Mouse (Mus musculus): Measurements from ENCODE around the gene Rbpjl. TPM values are rescaled to one million over a fixed set of nuclear protein-coding genes. Genes with fewer than 3 reads are reported as not detected.
A peak's percentile ranks its signal among the peaks of the same experiment; 100 is the strongest.

Rbpjl gene
- total RNA-seq, 1 experiment, result 0.04 TPM

GRCm38 (mm10) chr2:164393126-164393525 is 9.8 kb upstream of the Rbpjl start:
- Histone ChIP-seq H3K36me3 (ENCODE audit: control insufficient read depth, insufficient read depth, low read length, poor library complexity, severe bottlenecking) (no peaks in the 10 kb centered on the region), H3K9me3 (ENCODE audit: control insufficient read depth, insufficient read depth, low read depth, low read length) (no peaks in the 10 kb centered on the region), H3K4me3 (ENCODE audit: insufficient read depth in 1 of 2, low read depth in 1 of 2, low read length in 2 of 2, poor library complexity in 1 of 2, severe bottlenecking in 1 of 2) (peak overlapping the region in 1 of 2 experiments; percentile 25; a peak in 2 of 4 replicates), H3K4me1 (ENCODE audit: control insufficient read depth in 2 of 2, insufficient read depth in 2 of 2, low read length in 2 of 2, poor library complexity in 1 of 2) (peaks cover 0 to 2% of the 10 kb centered on the region in 2 experiments; a peak in 1 of 4 replicates), H3K27ac (ENCODE audit: insufficient read depth, low read depth, low read length, poor library complexity, severe bottlenecking) (no peak overlapping the region), H3K9ac (ENCODE audit: insufficient read depth, low read depth, low read length, poor library complexity, severe bottlenecking) (no peak overlapping the region)
- in situ Hi-C loops (cut with MboI; ENCODE audit: low sequenced_read_pairs in 2 of 2, unreplicated experiment in 2 of 2), result no loop called here
- DNase-seq (ENCODE audit: low read depth, low spot score), result no peak
- TF ChIP-seq HCFC1 (IDR thresholded peaks at IDR 0.05; ENCODE audit: borderline replicate concordance, insufficient read depth, low read length) (no peak), CHD2 (IDR thresholded peaks at IDR 0.05; ENCODE audit: low read depth, low read length) (no peak), ZNF384 (IDR thresholded peaks at IDR 0.05; ENCODE audit: low read depth, low read length) (no peak), ZC3H11A (IDR thresholded peaks at IDR 0.05; ENCODE audit: borderline replicate concordance, low read depth, low read length) (no peak), MAFK (IDR thresholded peaks at IDR 0.05; ENCODE audit: insufficient read depth, low read depth, low read length) (no peak)

GRCm38 (mm10) chr2:164396076-164396475 is 6.9 kb upstream of the Rbpjl start:
- H3K4me3 ChIP-seq (ENCODE audit: insufficient read depth in 1 of 2, low read depth in 1 of 2, low read length in 2 of 2, poor library complexity in 1 of 2, severe bottlenecking in 1 of 2), result no peak overlapping the region
- in situ Hi-C loops (cut with MboI; ENCODE audit: low sequenced_read_pairs in 2 of 2, unreplicated experiment in 2 of 2), result no loop called here

GRCm38 (mm10) chr2:164396911-164397310 is 6.0 kb upstream of the Rbpjl start:
- no peak overlapping the region for H3K27ac ChIP-seq (ENCODE audit: insufficient read depth, low read depth, low read length, poor library complexity, severe bottlenecking)
- TF ChIP-seq ZC3H11A (IDR thresholded peaks at IDR 0.05; ENCODE audit: borderline replicate concordance, low read depth, low read length) (no peak), HCFC1 (IDR thresholded peaks at IDR 0.05; ENCODE audit: borderline replicate concordance, insufficient read depth, low read length) (no peak), ZNF384 (IDR thresholded peaks at IDR 0.05; ENCODE audit: low read depth, low read length) (no peak), CHD2 (IDR thresholded peaks at IDR 0.05; ENCODE audit: low read depth, low read length) (no peak), MAFK (IDR thresholded peaks at IDR 0.05; ENCODE audit: insufficient read depth, low read depth, low read length) (no peak)
- H3K9ac ChIP-seq (ENCODE audit: insufficient read depth, low read depth, low read length, poor library complexity, severe bottlenecking), result no peak overlapping the region
- peaks cover 0 to 2% of the 10 kb centered on the region in 2 experiments; a peak in 1 of 4 replicates for H3K4me1 ChIP-seq (ENCODE audit: control insufficient read depth in 2 of 2, insufficient read depth in 2 of 2, low read length in 2 of 2, poor library complexity in 1 of 2)
- no peak overlapping the region for H3K4me3 ChIP-seq (ENCODE audit: insufficient read depth in 1 of 2, low read depth in 1 of 2, low read length in 2 of 2, poor library complexity in 1 of 2, severe bottlenecking in 1 of 2)
- no peak for DNase-seq (ENCODE audit: low read depth, low spot score)
- no peaks in the 10 kb centered on the region for H3K9me3 ChIP-seq (ENCODE audit: control insufficient read depth, insufficient read depth, low read depth, low read length)
- no peaks in the 10 kb centered on the region for H3K36me3 ChIP-seq (ENCODE audit: control insufficient read depth, insufficient read depth, low read length, poor library complexity, severe bottlenecking)
- in situ Hi-C loops (cut with MboI; ENCODE audit: low sequenced_read_pairs in 2 of 2, unreplicated experiment in 2 of 2), result no loop called here

More at GRCm38 (mm10) chr2:164396076-164396475, 6.9 kb upstream of the Rbpjl start:
- TF ChIP-seq CHD2 (IDR thresholded peaks at IDR 0.05; ENCODE audit: low read depth, low read length) (no peak), ZC3H11A (IDR thresholded peaks at IDR 0.05; ENCODE audit: borderline replicate concordance, low read depth, low read length) (no peak), ZNF384 (IDR thresholded peaks at IDR 0.05; ENCODE audit: low read depth, low read length) (no peak), MAFK (IDR thresholded peaks at IDR 0.05; ENCODE audit: insufficient read depth, low read depth, low read length) (no peak), HCFC1 (IDR thresholded peaks at IDR 0.05; ENCODE audit: borderline replicate concordance, insufficient read depth, low read length) (no peak)
- Histone ChIP-seq H3K4me1 (ENCODE audit: control insufficient read depth in 2 of 2, insufficient read depth in 2 of 2, low read length in 2 of 2, poor library complexity in 1 of 2) (peaks cover 0 to 2% of the 10 kb centered on the region in 2 experiments; a peak in 1 of 4 replicates), H3K36me3 (ENCODE audit: control insufficient read depth, insufficient read depth, low read length, poor library complexity, severe bottlenecking) (no peaks in the 10 kb centered on the region), H3K9me3 (ENCODE audit: control insufficient read depth, insufficient read depth, low read depth, low read length) (no peaks in the 10 kb centered on the region), H3K27ac (ENCODE audit: insufficient read depth, low read depth, low read length, poor library complexity, severe bottlenecking) (no peak overlapping the region), H3K9ac (ENCODE audit: insufficient read depth, low read depth, low read length, poor library complexity, severe bottlenecking) (no peak overlapping the region)
- no peak for DNase-seq (ENCODE audit: low read depth, low spot score)

- H3K9ac ChIP-seq (ENCODE audit: insufficient read depth, low read depth, low read length, poor library complexity, severe bottlenecking), result no peak overlapping the region
- TF ChIP-seq ZC3H11A (IDR thresholded peaks at IDR 0.05; ENCODE audit: borderline replicate concordance, low read depth, low read length), result no peak
- no peak for TF ChIP-seq MAFK (IDR thresholded peaks at IDR 0.05; ENCODE audit: insufficient read depth, low read depth, low read length)
- TF ChIP-seq ZNF384 (IDR thresholded peaks at IDR 0.05; ENCODE audit: low read depth, low read length), result no peak
- TF ChIP-seq HCFC1 (IDR thresholded peaks at IDR 0.05; ENCODE audit: borderline replicate concordance, insufficient read depth, low read length), result no peak
- TF ChIP-seq CHD2 (IDR thresholded peaks at IDR 0.05; ENCODE audit: low read depth, low read length), result no peak
- no peak overlapping the region for H3K4me3 ChIP-seq (ENCODE audit: insufficient read depth in 1 of 2, low read depth in 1 of 2, low read length in 2 of 2, poor library complexity in 1 of 2, severe bottlenecking in 1 of 2)
- peaks cover 0 to 11% of the 10 kb centered on the region in 2 experiments; a peak in 1 of 4 replicates for H3K4me1 ChIP-seq (ENCODE audit: control insufficient read depth in 2 of 2, insufficient read depth in 2 of 2, low read length in 2 of 2, poor library complexity in 1 of 2)
- H3K9me3 ChIP-seq (ENCODE audit: control insufficient read depth, insufficient read depth, low read depth, low read length), result no peaks in the 10 kb centered on the region
- H3K27ac ChIP-seq (ENCODE audit: insufficient read depth, low read depth, low read length, poor library complexity, severe bottlenecking), result no peak overlapping the region
- no peak for DNase-seq (ENCODE audit: low read depth, low spot score)
- in situ Hi-C loops (cut with MboI; ENCODE audit: low sequenced_read_pairs in 2 of 2, unreplicated experiment in 2 of 2), result no loop called here
- H3K36me3 ChIP-seq (ENCODE audit: control insufficient read depth, insufficient read depth, low read length, poor library complexity, severe bottlenecking), result no peaks in the 10 kb centered on the region
Observed at GRCm38 (mm10) chr2:164403396-164404081, 598 bp downstream of the Rbpjl start.
